Mouse (Mus musculus) lung, adult 2 months (tissue): ENCODE measurements around the gene Dscam. TPM values are rescaled to one million over a fixed set of nuclear protein-coding genes. Genes with fewer than 3 reads are reported as not detected.
"Not testable (repeated sequence)": the region's sequence is repeated elsewhere in the genome, so short reads cannot be mapped to it uniquely, and the experiment has no call there.

Source experiments
- DNase-seq: peaks from one replicate; pipeline ENCODE4 v3.0.0; 2022
- H3K4me1 ChIP-seq: fragments of 200-500 bp; 2 replicates; pipeline ENCODE4 v1.6.1; 2011; ENCODE audit warnings: low read length; ENCODE audit not compliant: control insufficient read depth, insufficient read depth
- H3K4me3 ChIP-seq: fragments of 200-500 bp; replicated peaks from 2 replicates; pipeline ENCODE3; 2011; ENCODE audit warnings: low read depth, mild to moderate bottlenecking, control low read depth, low read length; ENCODE audit errors: extremely low read depth
- CTCF ChIP-seq: fragments of 200-500 bp; IDR thresholded peaks from 2 replicates; pipeline ENCODE4 v1.5.1; 2011; ENCODE audit warnings: mild to moderate bottlenecking, low read length, control low read depth; ENCODE audit not compliant: insufficient read depth
- POLR2A ChIP-seq: fragments of 200-500 bp; IDR thresholded peaks from 2 replicates; pipeline ENCODE4 v1.6.1; 2011; ENCODE audit warnings: low read depth, mild to moderate bottlenecking, control low read depth, low read length, borderline replicate concordance; ENCODE audit errors: extremely low read depth
- WGBS: fragments of 180-500 bp; shearing (Covaris S2); methylation state at CpG from one replicate; pipeline ENCODE4 v1.1.7; 2018; 5-methylcytosine and 5-hydroxymethylcytosine counted together
- polyA plus RNA-seq: library from polyadenylated mRNA; depleted of rRNA; stranded (reverse); fragments of >200 nt; gene quantifications from 2 replicates; pipeline ENCODE4 v1.2.3, GENCODE M21; 2012

Gene Dscam
- polyA plus RNA-seq, 1 experiment: 0.05 TPM

GRCm38 (mm10) chr16:96902596-96902995 is 268.0 kb downstream of the Dscam start:
- Histone ChIP-seq H3K4me1 (no peaks in the 10 kb centered on the region), H3K4me3 (no peak overlapping the region)
- TF ChIP-seq CTCF (no peak), POLR2A (no peak)
- DNase-seq: no peak

- 49% methylated on average over 3 of the region's 3 CpGs for WGBS
- TF ChIP-seq CTCF (no peak), POLR2A (no peak)
- no peak for DNase-seq
- no peak overlapping the region for H3K4me3 ChIP-seq
- H3K4me1 ChIP-seq: no peaks in the 10 kb centered on the region
Observed at GRCm38 (mm10) chr16:96901234-96902014, 269.1 kb downstream of the Dscam start.

- no peak for TF ChIP-seq POLR2A
- H3K4me3 ChIP-seq: no peak overlapping the region
Observed at GRCm38 (mm10) chr16:96899329-96899728, 271.2 kb downstream of the Dscam start.

GRCm38 (mm10) chr16:96896510-96897133 is 273.9 kb downstream of the Dscam start:
- TF ChIP-seq CTCF: no peak
- TF ChIP-seq POLR2A: no peak
- 65% methylated on average over 10 of the region's 10 CpGs for WGBS
- DNase-seq: no peak
- Histone ChIP-seq H3K4me3 (no peak overlapping the region), H3K4me1 (no peaks in the 10 kb centered on the region)

More at GRCm38 (mm10) chr16:96899329-96899728, 271.2 kb downstream of the Dscam start:
- DNase-seq: no peak
- H3K4me1 ChIP-seq: no peaks in the 10 kb centered on the region

GRCm38 (mm10) chr16:96888036-96888435 is 282.5 kb downstream of the Dscam start:
- WGBS: 33% methylated on average over 1 of the region's 1 CpGs
- H3K4me1 ChIP-seq: no peaks in the 10 kb centered on the region; the same call in 1 of the 2 replicates
- DNase-seq: no peak
- TF ChIP-seq POLR2A (no peak), CTCF (no peak)
- H3K4me3 ChIP-seq: no peak overlapping the region

GRCm38 (mm10) chr16:96885817-96886216 is 284.7 kb downstream of the Dscam start:
- H3K4me1 ChIP-seq: no peaks in the 10 kb centered on the region; the same call in 1 of the 2 replicates
- TF ChIP-seq CTCF (no peak), POLR2A (no peak)
- DNase-seq: no peak
- H3K4me3 ChIP-seq: no peak overlapping the region
- WGBS: 70% methylated on average over 2 of the region's 2 CpGs

- DNase-seq, H3K4me1 ChIP-seq, H3K4me3 ChIP-seq: not testable (repeated sequence)
- WGBS: 58% methylated on average over 3 of the region's 3 CpGs
Observed at GRCm38 (mm10) chr16:96884590-96884989, 286.0 kb downstream of the Dscam start.

- no peak for TF ChIP-seq POLR2A
- no peak for TF ChIP-seq CTCF
- no peaks in the 10 kb centered on the region for H3K4me1 ChIP-seq
- WGBS: 73% methylated on average over 4 of the region's 4 CpGs
- no peak for DNase-seq
- H3K4me3 ChIP-seq: no peak overlapping the region
Observed at GRCm38 (mm10) chr16:96877271-96877670, 293.3 kb downstream of the Dscam start.

- WGBS: 63% methylated on average over 7 of the region's 7 CpGs
- no peak overlapping the region for H3K4me3 ChIP-seq
- H3K4me1 ChIP-seq: no peaks in the 10 kb centered on the region
- DNase-seq: no peak
- TF ChIP-seq CTCF (no peak), POLR2A (no peak)
Observed at GRCm38 (mm10) chr16:96872799-96873198, 297.8 kb downstream of the Dscam start.

- TF ChIP-seq CTCF (no peak), POLR2A (no peak)
- no peak overlapping the region for H3K4me3 ChIP-seq
- no peak for DNase-seq
- no peaks in the 10 kb centered on the region for H3K4me1 ChIP-seq
- 23% methylated on average over 2 of the region's 2 CpGs for WGBS
Observed at GRCm38 (mm10) chr16:96857571-96857970, 313.0 kb downstream of the Dscam start.

GRCm38 (mm10) chr16:96855060-96855459 is 315.5 kb downstream of the Dscam start:
- no peak for DNase-seq
- TF ChIP-seq CTCF: no peak
- TF ChIP-seq POLR2A: no peak
- WGBS: 67% methylated on average over 4 of the region's 4 CpGs
- no peaks in the 10 kb centered on the region for H3K4me1 ChIP-seq
- H3K4me3 ChIP-seq: no peak overlapping the region
